Mouse (Mus musculus) forebrain, postnatal 0 days (tissue): ENCODE data around the gene Tbx4. TPM values are rescaled to one million over a fixed set of nuclear protein-coding genes. Genes with fewer than 3 reads are reported as not detected.

ENCODE experiments used
- ATAC-seq: fragments of 200-750 bp; cut with Nextera tagmentation; 2 replicates; pipeline ENCODE4 v1.8.0; 2017; ENCODE audit warnings: mild to moderate bottlenecking, moderate library complexity
- DNase-seq: peaks from one replicate; pipeline ENCODE4 v3.0.0-alpha.2; 2015
- H3K27ac ChIP-seq: fragments of 300-500 bp; sonication (generic); 2 replicates; pipeline ENCODE4 v1.5.1; 2014; ENCODE audit warnings: low read depth, mild to moderate bottlenecking, antibody characterized with exemption, low read length, moderate library complexity, mixed read lengths
- H3K27me3 ChIP-seq: fragments of 300-500 bp; sonication (generic); 2 replicates; pipeline ENCODE4 v1.6.1; 2014; ENCODE audit warnings: mild to moderate bottlenecking, low read length, mixed read lengths; ENCODE audit not compliant: insufficient read depth
- H3K36me3 ChIP-seq: fragments of 300-500 bp; sonication (generic); 2 replicates; pipeline ENCODE4 v1.6.1; 2014; ENCODE audit warnings: mild to moderate bottlenecking, moderate library complexity; ENCODE audit not compliant: insufficient read depth
- H3K4me1 ChIP-seq: fragments of 300-500 bp; sonication (generic); 2 replicates; pipeline ENCODE4 v1.6.1; 2014; ENCODE audit warnings: antibody characterized with exemption; ENCODE audit not compliant: insufficient read depth
- H3K4me2 ChIP-seq: fragments of 300-500 bp; sonication (generic); 2 replicates; pipeline ENCODE4 v1.6.1; 2014; ENCODE audit warnings: low read depth, mild to moderate bottlenecking, moderate library complexity
- H3K4me3 ChIP-seq: fragments of 300-500 bp; sonication (generic); 2 replicates; pipeline ENCODE4 v1.5.1; 2014; ENCODE audit warnings: low read depth, low read length, mixed read lengths
- H3K9ac ChIP-seq: fragments of 300-500 bp; sonication (generic); 2 replicates; pipeline ENCODE4 v1.6.1; 2014; ENCODE audit warnings: mild to moderate bottlenecking
- H3K9me3 ChIP-seq: fragments of 300-500 bp; sonication (generic); 2 replicates; pipeline ENCODE4 v1.6.1; 2016; ENCODE audit warnings: low read length
- CTCF ChIP-seq: sonication (generic); IDR thresholded peaks from 2 replicates; pipeline ENCODE4 v1.5.1; 2016; ENCODE audit warnings: antibody characterized with exemption, control low read depth, low read depth
- WGBS: fragments of 180-500 bp; shearing (Covaris S2); extraction: QIAGEN DNeasy Blood & Tissue Kit; methylation state at CpG from one replicate; pipeline ENCODE4 v1.1.7; 2014; 5-methylcytosine and 5-hydroxymethylcytosine counted together
- polyA plus RNA-seq: library from polyadenylated mRNA; unstranded; fragments of >200 nt; fragmentation: Nextera tagmentation; extraction: Ambion mirVana; gene quantifications from 2 replicates; pipeline ENCODE4 v1.2.1, GENCODE M21; 2015
- total RNA-seq: library from RNA; depleted of rRNA; stranded (reverse); fragments of >200 nt; gene quantifications from 2 replicates; pipeline ENCODE4 v1.2.3, GENCODE M21; 2014; rRNA removed

Gene Tbx4
- total RNA-seq (0.15 and 0.33 TPM in 2 replicates), polyA plus RNA-seq (0.19 TPM in 2 replicates)

DNA sequence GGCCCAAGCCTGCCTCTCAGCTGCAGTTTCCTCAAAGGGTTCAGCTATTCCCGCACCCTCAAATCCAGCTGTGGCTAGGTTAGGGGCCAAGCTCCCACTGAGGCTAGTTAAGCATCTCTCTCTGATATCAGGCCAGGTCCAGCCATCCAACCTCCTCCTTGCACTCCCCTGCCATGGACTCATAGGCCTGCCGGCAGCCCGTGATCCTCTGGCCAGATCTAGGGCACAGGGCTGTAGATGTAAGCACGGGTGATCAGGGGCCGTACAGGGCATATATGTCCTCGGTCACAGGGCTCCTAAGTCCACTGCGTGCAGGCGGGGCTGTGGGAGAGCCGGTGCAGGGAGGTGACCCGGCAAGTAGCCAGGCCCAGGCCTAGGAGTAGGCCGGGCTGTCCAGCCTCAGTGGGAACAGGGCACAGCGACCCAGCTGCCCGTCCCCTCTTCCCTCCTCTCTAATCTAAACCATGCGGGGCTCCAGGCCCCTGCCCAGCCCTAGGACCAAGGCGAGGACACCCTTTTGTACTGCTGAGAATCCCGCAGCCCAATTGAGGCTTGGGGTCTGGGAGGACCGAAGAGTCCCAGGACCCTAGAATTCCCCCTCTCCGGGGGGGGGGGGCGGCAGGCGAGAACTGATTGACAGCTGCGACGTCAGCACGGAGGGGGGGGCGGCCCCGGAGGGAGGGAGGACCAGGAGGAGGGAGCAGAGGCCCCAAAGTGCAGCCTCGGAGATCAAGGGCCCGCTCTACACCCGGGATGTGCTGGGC is at the start of gene Tbx4:
Gene Tbx4 (plus strand): TSS at position 758 of the 764 bp plus-strand sequence.
- Histone ChIP-seq H3K4me1 (no peaks in the 10 kb centered on the region), H3K27ac (no peak within 1 kb of the TSS), H3K27me3 (peaks cover 66% of the 10 kb centered on the region), H3K36me3 (no peaks in the 10 kb centered on the region), H3K4me2 (no peak within 1 kb of the TSS), H3K4me3 (no peak within 1 kb of the TSS), H3K9me3 (no peaks in the 10 kb centered on the region), H3K9ac (no peak within 1 kb of the TSS)
- WGBS = 18% methylated on average over 22 of the region's 28 CpGs
- ATAC-seq = no peak; the same call in 1 of the 2 replicates
- TF ChIP-seq CTCF = no peak
- peak; percentile 1 for DNase-seq

DNA sequence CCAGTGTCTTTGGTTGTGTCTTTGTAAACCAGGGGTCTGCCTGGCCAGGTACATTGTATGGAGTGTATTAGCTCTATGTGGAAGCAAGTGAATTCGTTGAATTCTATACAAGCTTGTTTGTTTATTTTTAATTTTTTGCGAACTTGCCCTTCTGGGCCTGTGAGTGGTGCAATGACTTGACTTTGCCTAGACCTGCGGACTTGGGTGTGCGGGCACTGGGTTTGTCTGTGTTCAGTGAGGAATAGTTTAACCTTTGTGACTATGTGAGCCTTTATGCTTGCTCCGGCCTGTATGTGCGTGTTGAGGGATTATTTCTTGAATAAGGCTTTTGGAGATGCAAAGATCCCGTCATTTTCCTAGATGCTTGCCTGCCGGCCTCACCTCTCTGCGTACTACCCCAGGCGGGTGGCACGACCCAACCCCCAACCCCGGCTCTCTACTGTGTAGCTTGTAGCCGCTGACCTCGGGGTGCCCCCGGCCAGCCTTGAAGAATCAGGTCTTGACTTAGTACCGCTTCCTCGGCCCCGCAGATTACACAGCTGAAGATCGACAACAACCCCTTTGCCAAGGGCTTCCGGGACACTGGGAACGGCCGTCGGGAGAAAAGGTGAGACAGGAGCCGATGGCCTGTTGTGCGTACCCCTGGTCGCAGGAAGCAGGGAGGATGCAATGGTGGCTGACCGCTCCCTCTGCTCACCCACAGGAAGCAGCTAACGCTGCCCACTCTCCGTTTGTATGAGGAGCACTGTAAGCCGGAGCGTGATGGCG is 49.5 kb upstream of the Tbx4 start:
- no peaks in the 10 kb centered on the region for H3K36me3 ChIP-seq
- H3K4me3 ChIP-seq = no peak overlapping the region
- no peak for ATAC-seq
- peak; percentile 50 for DNase-seq
- 2% methylated on average over 32 of the region's 32 CpGs for WGBS
- no peaks in the 10 kb centered on the region for H3K9me3 ChIP-seq
- no peak overlapping the region for H3K9ac ChIP-seq
- H3K27me3 ChIP-seq = peaks cover 74% of the 10 kb centered on the region
- no peak for TF ChIP-seq CTCF
- no peaks in the 10 kb centered on the region for H3K4me1 ChIP-seq
- no peak overlapping the region for H3K27ac ChIP-seq
- no peak overlapping the region for H3K4me2 ChIP-seq

DNA sequence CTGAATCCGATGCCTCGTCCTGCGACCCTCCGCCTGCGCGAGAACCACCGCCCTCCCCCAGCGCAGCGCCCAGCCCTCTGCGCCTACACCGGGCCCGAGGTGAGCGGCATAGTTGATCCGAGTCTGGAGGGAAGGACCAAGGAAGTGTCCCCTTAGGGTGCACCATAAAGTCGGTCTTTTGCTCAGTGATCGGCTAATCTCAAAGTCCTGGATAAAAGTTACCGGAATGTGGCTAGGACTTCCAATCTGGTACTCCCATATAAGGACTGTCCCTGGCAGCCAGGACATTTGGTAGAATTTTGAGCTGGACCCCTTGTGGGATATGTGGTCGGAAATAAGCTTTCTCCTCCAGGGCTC is 49.0 kb upstream of the Tbx4 start:
- Histone ChIP-seq H3K27ac (no peak overlapping the region), H3K4me1 (no peaks in the 10 kb centered on the region), H3K4me3 (no peak overlapping the region), H3K4me2 (no peak overlapping the region), H3K27me3 (peaks cover 76% of the 10 kb centered on the region), H3K9ac (no peak overlapping the region), H3K36me3 (no peaks in the 10 kb centered on the region), H3K9me3 (no peaks in the 10 kb centered on the region)
- DNase-seq = no peak
- no peak for ATAC-seq
- 1% methylated on average over 18 of the region's 18 CpGs for WGBS
- TF ChIP-seq CTCF = no peak

DNA sequence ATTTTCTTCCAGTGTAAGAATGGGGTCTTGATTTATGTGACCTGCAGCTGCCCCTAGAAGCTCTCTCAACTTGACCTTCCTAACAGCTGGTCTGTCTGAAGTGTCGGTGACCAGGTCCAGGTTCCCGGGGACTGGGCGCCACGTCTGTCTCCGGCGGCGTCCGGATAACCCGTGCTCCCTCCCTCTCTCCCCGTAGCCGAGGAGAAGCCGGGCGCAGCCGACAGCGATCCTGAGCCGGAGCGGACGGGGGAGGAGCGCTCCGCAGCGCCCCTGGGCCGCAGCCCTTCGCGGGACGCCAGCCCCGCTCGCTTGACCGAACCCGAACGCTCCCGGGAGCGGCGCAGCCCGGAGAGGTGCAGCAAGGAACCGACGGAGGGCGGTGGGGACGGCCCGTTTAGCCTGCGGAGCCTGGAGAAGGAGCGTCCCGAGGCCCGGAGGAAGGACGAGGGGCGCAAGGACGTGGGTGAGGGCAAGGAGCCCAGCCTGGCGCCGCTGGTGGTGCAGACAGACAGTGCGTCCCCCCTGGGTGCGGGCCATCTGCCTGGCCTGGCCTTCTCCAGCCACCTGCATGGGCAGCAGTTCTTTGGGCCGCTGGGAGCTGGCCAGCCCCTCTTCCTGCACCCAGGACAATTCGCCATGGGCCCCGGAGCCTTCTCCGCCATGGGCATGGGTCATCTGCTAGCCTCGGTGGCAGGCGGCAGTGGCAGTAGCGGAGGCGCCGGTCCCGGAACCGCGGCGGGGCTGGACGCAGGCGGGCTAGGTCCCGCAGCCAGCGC is 48.4 kb upstream of the Tbx4 start:
- ATAC-seq (no peak), DNase-seq (no peak)
- WGBS = 2% methylated on average over 66 of the region's 67 CpGs
- Histone ChIP-seq H3K36me3 (no peaks in the 10 kb centered on the region), H3K9me3 (no peaks in the 10 kb centered on the region), H3K4me3 (peak overlapping the region; percentile 11; the same call in 1 of the 2 replicates), H3K4me2 (no peak overlapping the region), H3K4me1 (no peaks in the 10 kb centered on the region), H3K27me3 (peaks cover 82% of the 10 kb centered on the region), H3K27ac (no peak overlapping the region), H3K9ac (no peak overlapping the region)
- TF ChIP-seq CTCF = no peak

DNA sequence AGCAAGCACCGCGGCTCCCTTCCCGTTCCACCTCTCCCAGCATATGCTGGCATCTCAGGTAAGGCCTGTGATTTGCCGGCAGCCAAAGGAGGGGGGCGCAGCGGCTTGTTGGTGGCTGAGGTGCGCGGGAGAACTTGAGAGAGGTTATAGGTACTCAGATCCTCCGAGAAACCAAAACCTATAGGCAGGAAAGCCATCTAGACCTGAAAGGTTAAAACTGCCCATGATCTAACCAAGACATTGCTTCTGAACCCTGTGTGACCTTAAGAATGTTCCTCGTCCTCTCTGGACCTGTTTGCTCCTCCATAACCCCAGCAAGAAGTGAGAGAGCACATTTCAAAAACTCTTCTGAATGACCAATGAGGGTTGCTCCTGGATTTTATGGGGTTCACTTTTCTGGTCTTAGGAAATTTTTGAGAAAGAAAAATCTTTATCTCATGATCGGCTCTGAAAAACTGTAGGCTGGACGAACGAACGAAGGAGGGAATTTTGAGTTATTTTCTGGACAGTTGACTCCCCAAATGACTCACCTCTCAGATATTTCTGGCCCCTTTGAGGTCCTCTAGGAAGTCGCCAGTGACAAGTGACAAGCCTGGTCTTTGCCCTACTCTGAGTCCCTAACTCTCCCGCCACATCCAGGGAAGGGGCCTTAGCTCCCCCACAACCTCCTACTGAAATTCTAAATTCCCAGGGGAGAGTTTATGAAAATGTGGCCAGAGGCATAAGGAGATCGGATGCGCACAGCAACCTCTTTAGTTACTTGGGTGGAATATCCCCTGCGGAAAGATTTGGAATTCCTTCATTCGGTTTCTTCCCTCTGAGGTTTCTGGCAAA is 47.6 kb upstream of the Tbx4 start:
- WGBS = 9% methylated on average over 20 of the region's 20 CpGs
- no peak overlapping the region for H3K4me3 ChIP-seq
- no peak for DNase-seq
- TF ChIP-seq CTCF = no peak
- no peaks in the 10 kb centered on the region for H3K9me3 ChIP-seq
- no peaks in the 10 kb centered on the region; the same call in 1 of the 2 replicates for H3K4me1 ChIP-seq
- no peak overlapping the region for H3K4me2 ChIP-seq
- no peaks in the 10 kb centered on the region for H3K36me3 ChIP-seq
- peaks cover 90% of the 10 kb centered on the region for H3K27me3 ChIP-seq
- no peak for ATAC-seq
- H3K27ac ChIP-seq = no peak overlapping the region
- no peak overlapping the region for H3K9ac ChIP-seq
